Mouse (Mus musculus) heart, adult 2 months (tissue): ENCODE results near the gene Tnrc6b.

Experiments
- CTCF ChIP-seq: fragments of 200-600 bp; IDR thresholded peaks from 2 replicates; pipeline ENCODE4 v1.8.1; 2022; ENCODE audit warnings: antibody characterized with exemption, mild to moderate bottlenecking, moderate library complexity
- POLR2A ChIP-seq: fragments of 200-500 bp; IDR thresholded peaks from 2 replicates; pipeline ENCODE4 v1.6.1; 2011; ENCODE audit warnings: mild to moderate bottlenecking, low read depth, low read length, control low read depth; ENCODE audit not compliant: insufficient read depth

DNA sequence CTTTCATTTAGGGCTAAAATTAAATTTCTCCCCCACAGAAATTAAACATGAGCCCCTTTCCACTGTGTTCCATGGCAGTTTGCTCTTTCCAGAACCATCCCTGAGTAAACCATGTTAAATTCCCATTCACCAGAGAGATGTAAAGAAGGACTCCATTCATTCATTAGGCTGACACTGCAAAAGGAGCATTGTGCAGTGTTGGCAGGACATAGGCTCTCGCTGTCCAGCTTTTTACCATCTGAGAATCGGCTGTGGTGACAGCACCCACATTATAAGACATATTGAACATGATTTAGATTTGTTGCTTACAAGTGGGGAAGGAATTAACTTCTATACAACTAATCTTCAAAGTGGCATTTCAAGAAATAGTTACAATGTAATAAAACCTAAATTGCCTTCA is 150.9 kb downstream of the Tnrc6b start:
- TF ChIP-seq CTCF (no peak), POLR2A (no peak)
